Mouse (Mus musculus) megakaryocyte, adult 5-6 weeks (primary cell): Measurements from ENCODE around the gene Serpinf2. TPM values are rescaled to one million over a fixed set of nuclear protein-coding genes. Genes with fewer than 3 reads are reported as not detected.
A peak's percentile ranks its signal among the peaks of the same experiment; 100 is the strongest.
"Not testable (repeated sequence)": the region's sequence is repeated elsewhere in the genome, so short reads cannot be mapped to it uniquely, and the experiment has no call there.

Source experiments
- ATAC-seq: 2 replicates; pipeline ENCODE4 v1.8.0; 2016; ENCODE audit warnings: mild to moderate bottlenecking, inconsistent platforms; ENCODE audit not compliant: poor library complexity, severe bottlenecking
- total RNA-seq, 2 experiments: library from RNA; stranded (forward) in 1 of 2; stranded (reverse) in 1 of 2; fragments of 153-499, 151-499 nt in 1 of 2; fragments of 221-1000, 200-1000 nt in 1 of 2; gene quantifications; 2 replicates each; pipeline versions ENCODE4 v1.2.3 to v1.2.4; 2015 to 2017

Serpinf2 gene
- total RNA-seq, 2 experiments from 2014 or later, result not detected

DNA sequence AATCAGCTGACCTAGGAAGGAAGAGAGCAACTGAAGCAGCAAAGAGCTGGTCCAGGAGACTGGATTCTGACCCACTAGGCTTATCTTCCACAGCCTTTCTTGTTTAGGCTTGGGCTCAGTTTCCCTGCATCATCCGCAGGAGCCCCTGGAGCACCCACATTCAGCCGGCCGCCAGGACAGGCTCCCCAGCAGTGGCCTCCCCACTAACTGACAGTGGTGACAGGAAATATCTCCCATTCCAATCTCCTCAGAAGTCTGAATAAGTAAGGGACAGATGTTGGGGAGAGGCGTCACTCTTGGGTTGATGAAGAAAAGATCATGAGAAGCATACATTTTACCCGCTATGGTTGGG is 20.3 kb upstream of the Serpinf2 start:
- no peak for ATAC-seq

- ATAC-seq, result no peak
These were observed 19.8 kb upstream of the Serpinf2 start for GRCm38 (mm10) chr11:75459141-75459711.

- ATAC-seq, result 0 out of 2 replicates have a peak, but pooled peaks have one; percentile 2
These were observed 19.2 kb upstream of the Serpinf2 start for GRCm38 (mm10) chr11:75458628-75459041.

- no peak for ATAC-seq
These were observed 18.8 kb upstream of the Serpinf2 start for GRCm38 (mm10) chr11:75458169-75458568.

GRCm38 (mm10) chr11:75456440-75456871 is 17.1 kb upstream of the Serpinf2 start:
- no peak for ATAC-seq

DNA sequence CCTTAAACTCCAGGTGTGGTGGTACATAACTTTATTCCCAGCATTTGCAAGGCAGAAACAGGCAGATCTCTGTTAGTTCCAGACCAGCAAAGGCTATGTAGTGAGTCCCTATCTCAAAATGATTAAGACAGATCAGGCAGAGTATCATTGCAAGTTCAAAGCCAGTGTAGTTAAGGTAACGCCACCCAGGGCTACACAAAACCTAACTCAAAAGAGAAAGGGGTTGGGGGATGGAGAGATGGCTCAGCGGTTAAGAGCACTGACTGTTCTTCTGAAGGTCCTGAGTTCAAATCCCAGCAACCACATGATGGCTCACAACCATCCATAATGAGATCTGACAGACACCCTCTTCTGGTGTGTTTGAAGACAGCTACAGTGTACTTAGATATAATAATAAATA is 16.6 kb upstream of the Serpinf2 start:
- not testable (repeated sequence) for ATAC-seq

DNA sequence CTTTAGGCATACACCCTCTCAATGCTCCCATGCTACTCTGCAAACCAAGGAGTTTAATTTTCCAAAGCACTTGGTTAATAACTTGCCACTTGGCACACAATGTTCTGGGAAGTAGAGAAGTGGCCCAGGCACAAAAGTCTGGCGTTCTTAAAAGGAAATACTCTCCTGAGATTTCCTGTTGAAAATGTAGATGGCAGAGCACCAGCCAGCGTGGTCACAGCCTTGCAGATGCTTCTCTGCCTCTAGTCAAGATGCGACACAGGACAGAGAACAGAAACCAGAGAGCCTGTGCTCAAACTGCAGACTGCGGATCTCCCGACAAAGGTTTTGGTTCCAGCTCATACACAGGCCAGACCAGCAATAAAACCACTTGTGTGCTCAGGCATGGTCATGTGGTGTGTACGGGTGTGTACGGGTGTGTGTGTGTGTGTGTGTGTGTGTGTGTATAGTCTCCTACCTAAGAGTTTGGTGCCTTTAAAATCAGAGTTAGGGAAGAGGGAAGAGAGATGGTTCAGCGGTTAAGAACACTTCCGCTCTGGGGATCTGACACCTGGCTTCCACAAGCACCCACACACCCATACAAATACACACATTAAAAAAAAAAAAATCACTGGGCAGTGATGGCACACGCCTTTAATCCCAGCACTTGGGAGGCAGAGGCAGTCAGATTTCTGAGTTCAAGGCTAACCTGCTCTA is 15.8 kb upstream of the Serpinf2 start:
- no peak for ATAC-seq

DNA sequence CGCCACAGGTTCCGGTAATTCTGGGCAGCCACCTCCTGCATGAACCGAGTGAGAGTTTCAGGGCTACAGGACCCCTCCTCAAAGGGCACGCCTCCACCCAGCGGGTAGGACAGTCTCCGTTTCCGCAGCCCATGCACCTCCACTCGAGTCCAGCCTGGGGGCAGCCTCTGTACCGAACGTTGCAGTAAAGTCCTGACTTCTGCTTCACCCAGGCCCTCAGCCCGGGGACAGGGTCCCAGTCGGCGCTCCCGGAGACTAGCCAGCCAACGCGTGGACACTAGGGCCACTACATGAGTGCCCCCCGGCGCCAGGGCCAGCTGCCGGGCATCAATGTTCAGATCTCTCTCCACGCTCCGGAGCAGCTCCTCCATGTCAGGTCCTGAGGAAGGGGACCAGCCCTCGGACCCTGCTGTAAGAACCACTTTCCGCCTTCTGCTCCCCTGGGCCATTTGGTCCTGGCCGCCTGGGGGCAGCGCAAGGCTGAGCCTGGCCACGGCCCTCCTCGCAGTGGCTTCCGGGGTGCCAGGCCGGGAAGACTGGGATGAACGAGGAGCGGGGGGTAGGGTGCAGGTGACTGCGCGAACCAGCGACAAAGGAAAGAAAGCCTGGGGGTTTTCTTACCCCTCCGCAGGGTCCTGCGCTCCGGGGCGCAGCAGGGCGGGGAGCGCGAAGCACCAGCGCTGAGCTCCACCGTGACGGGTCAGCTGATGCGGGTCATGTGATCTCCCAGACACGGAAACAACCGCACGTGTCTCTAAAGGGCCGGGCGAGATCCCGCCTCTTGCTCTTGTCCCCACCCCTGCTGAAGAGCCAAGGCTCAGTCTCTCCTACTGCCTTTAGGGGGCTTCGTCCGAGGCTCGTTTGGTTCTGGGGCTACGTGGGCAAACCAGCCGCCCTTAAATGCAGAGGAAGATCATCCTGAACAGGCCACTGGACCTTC is 14.9 kb upstream of the Serpinf2 start, which contains the start of gene Wdr81:
Gene Wdr81 (minus strand): TSS at position 727 of the 940 bp plus-strand sequence.
- ATAC-seq, result peak; percentile 84

GRCm38 (mm10) chr11:75452812-75453557 is 13.6 kb upstream of the Serpinf2 start:
- ATAC-seq, result no peak

GRCm38 (mm10) chr11:75452081-75452480 is 12.7 kb upstream of the Serpinf2 start:
- ATAC-seq, result no peak

DNA sequence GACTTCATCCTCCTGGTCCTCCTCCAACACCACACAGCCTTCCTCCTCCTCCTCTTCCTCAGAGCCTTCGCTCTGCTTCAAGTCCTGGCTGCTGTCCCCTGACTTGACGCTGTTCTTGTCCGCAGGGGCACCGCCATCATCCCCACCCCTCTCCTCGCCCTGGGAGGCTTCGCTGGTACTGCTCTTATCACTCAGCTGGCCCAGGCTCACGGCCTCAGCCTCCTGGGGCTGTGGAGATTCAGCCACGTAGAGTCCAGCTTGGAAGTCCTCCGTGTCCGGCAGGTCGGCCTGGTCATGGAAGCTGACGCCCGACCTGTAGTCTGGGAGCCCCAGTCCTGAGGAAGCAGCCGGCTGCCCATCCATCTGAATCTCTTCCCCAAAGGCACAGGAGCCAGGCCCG is 11.5 kb upstream of the Serpinf2 start:
- ATAC-seq, result no peak

DNA sequence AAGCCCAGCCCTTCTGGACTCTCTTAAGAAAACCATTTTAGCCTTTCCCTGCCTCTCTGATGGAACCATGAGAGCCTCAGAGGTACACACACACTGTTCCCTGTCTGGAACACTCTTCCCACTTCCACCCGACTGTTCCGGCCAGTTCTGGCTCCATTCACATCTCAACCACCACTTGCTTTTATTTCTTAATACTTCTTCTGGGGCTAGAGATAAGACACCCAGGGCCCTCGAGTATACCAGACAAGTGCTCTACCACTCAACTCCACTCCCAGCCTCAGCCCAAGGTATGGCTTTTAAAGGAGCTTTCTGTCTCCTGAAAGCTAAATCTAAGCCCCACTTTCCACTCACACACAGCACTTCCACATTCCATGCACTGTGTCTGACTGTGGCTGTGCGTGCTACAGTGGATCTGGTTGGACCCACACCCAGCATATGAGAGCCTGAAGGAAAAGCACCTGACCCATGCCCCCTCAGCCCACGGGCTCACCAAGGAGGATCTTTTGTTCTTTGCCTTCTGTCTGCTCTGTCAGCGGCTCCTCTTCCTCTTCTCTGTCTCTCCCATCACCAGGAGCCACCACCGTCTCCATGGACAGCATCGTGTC is 11.0 kb upstream of the Serpinf2 start:
- no peak for ATAC-seq

DNA sequence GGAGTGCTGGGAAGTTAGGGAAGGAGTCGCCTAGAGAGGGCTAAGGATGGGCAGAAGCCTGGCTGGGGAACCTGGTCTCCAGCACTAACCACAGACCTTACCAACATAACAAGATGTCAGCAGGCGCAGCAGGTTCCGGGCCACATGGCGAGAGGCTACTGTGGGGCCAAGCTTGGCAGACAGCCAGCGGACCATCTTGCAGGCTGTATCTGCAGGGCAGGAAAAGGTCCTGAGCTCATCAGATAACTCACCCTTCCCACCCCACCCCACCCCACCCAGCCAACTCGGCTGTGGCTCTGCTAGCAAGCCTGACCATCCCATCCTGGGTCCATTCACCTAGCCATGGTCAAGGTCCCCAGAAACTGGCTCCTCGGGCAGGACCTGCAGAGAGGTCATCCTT is 10.3 kb upstream of the Serpinf2 start:
- no peak for ATAC-seq

DNA sequence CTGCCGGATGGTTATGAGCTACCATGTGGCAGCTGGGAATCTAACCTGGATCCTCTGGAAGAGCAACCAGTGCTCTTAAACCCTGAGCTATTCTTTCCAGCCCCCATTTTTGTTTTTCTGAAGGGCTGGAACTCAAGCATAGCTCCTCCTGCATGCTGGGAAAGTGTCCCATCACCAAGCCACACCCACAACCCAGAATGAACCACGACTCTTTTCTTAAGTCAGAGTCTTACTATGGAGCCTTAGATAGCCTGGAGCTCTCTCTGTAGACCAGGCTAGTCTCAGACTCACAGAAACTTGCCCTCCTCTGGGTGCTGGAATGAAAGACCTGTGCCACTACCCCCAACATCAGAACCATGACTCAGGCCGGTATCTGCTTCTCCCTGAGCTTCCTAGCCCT is 9.2 kb upstream of the Serpinf2 start:
- no peak for ATAC-seq

- no peak for ATAC-seq
These were observed 4.3 kb upstream of the Serpinf2 start for GRCm38 (mm10) chr11:75443711-75444110.

GRCm38 (mm10) chr11:75441601-75442000 is 2.2 kb upstream of the Serpinf2 start:
- ATAC-seq, result no peak

- no peak for ATAC-seq
These were observed 1.6 kb upstream of the Serpinf2 start for GRCm38 (mm10) chr11:75441034-75441433.

DNA sequence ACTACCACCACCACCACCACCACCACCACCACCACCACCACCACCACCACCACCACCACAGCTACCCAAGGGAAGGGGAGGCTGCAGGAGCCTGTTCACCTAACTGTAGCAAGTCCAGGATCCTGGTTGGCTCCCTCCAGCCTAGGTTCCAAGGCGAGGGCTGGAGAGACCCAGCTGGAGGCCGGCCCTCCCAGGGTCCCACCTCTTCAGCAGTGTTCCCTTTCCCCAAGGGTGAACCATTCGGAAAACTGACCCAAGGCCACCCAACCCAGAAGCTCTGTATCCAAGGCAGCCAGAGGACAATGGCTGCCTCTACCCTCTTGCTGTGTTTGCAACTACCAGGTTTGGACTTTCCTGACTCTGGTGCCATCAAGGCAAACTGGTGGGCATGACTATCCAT is 560 bp upstream of the Serpinf2 start:
- ATAC-seq, result no peak

- no peak for ATAC-seq
These were observed 587 bp downstream of the Serpinf2 start for GRCm38 (mm10) chr11:75438804-75439203.

DNA sequence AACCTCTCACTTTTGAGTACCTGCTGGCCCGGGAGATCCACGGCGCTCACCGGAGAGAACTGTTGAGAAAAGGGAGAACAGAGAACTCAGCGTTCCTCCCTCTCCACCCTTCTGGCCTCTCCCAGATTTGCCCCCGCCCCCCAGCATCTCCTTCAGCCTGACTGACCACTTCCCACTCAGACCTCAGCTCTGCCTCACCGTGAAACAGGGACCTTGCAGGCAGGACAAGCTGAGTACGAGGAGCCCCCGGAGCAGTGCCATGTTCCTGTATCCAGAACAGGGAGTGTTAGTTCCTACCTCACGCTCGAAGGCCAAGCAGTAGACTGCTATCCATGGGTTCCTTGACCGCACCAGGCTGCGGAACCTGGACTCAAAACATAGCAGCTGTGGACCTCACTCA is 1.2 kb downstream of the Serpinf2 start:
- no peak for ATAC-seq
